Mouse (Mus musculus) thymus, postnatal 0 days (tissue): Measurements from ENCODE around the gene Adam33. TPM values are rescaled to one million over a fixed set of nuclear protein-coding genes. Genes with fewer than 3 reads are reported as not detected.

Source experiments
- DNase-seq: peaks from one replicate; pipeline ENCODE4 v3.0.0-alpha.2; 2015; ENCODE audit warnings: low spot score
- microRNA-seq: library from miRNA; unstranded; fragments of <30 nt; microRNA quantifications from one replicate; pipeline ENCODE4, GENCODE M21; 2016; ENCODE audit warnings: borderline number of aligned reads
- polyA plus RNA-seq: library from polyadenylated mRNA; unstranded; fragments of >200 nt; fragmentation: Nextera tagmentation; extraction: Ambion mirVana; gene quantifications from 2 replicates; pipeline ENCODE4 v1.2.1, GENCODE M21; 2015

Adam33 gene
- polyA plus RNA-seq, 1 experiment from 2014 or later, result 0.91 TPM

DNA sequence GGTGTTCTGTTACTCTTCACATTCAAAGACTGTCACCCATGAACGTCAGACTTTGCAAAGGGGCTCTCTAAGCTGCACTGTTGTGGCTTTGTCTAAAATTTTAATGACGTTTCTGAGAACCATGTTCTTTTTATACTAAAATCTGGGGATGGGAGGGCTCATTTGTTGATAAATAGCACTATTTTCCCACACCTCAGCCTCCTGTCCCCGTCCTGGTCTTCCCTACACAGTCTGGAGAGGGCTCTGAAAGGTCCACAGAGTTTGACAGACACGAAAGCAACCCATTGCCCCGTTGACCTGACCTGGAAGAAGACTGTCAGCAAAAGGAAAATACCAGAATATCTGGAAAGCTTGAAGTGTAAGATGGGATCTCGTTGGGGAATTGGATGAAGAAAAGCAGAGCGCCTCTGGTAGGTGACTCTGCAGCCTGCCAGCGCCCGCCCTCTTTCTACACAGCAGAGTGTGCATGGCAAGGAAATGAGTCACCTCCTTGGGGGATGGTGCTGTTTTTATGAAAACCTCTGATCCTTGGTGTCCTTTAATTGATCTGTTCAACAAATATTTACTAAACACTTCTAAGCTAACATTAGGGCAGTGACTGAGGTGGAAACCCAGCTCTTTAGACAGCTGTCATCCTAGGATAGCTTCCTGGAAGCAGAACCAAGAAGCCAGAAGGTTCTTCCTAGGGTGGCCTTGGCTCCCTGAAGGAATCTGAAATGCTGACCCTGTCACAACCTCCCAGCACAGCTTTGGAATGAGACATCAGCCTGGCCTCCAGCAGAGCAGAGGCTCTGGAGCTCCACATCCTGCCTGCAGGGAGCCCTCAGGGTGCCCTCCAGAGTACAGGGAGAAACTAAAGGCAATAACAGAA, 34.3 kb downstream of the Adam33 start:
- DNase-seq, result no peak

DNA sequence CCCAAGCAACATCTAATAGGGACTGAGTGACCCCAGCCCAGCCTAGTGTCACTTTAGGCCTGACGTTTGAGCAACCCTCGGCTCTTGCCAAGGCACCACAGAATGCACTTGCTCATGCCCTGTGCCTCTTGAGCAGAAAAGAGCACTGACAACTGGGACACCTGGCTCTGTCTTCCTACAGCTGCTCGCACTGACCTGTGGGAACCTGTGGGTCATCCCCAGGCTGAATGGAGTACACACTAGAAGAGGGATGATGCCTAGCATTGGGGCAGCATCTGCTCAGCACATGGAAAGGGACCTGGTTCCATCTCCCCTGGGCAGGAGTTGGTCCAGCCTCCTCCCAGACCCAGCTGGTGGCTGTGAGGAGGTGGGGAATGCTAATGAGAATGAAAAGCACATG, 36.7 kb downstream of the Adam33 start:
- no peak for DNase-seq

DNA sequence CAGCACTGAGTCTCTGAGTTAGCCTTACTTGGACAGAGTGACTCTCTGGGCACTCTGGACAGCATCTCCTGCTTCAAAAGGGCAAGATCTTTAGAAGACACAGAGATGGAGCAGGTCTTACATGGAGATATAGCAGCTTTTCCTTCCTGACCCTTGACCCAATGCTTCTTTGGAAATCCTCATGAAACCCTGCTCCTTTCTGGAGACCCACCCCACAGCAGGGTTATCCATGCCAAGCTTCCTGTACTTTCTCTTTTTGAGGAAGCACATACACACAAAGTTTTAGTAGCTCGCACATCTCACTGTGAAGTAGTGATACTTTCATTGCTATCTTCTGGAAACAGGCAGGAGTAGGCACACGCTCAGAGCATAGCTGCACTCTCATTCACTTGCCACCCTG, 38.4 kb downstream of the Adam33 start:
- DNase-seq, result no peak

DNA sequence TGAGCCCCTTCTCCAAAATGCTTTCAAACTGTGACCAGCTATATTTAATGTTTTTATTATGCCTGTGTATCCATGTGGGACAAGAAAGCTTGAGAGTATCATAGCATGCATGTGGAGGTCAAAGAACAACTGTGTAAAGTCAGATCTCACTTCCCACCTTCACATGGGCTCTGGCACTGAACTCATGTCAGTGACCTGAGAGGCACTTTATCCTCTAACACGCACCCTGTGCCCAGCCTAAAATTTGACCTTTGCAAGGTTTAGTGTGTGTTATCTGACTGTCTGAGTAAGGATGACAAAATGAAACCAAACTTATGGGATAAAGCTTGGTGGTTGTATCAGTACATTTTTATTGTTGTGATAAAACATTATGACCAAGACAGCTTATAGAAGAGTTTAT, 53.0 kb downstream of the Adam33 start:
- no peak for DNase-seq

DNA sequence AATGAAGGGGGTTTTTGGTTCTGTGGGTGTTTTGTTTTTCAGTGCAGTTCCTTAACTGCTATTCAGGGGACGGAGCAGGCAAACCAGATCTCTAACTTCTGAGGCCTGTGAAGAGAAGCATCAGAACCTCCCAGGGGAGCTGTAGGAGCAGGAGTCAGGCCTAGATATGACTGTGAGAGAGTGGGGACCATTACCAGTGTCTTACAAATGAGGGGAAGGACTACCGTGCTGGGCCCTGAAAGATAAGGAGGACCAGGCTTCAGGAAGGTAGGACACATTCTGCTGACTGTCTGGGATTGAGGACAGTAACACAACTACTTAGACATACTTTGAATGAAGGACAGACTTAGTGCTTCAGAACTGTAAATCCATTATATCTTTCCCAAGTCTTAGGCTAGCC, 54.5 kb downstream of the Adam33 start:
- no peak for DNase-seq

Small RNA genes within 50 kb of the gene (microRNA-seq; reads per million reads assigned to microRNA genes)
- not detected for gene Mir6973b

Other genes starting within 250 kb of the Adam33 start
- 11.0 and 11.2 TPM in 2 replicates for gene 4930402H24Rik, start 157.4 kb downstream of the Adam33 start, polyA plus RNA-seq
- 3.0 and 5.0 TPM in 2 replicates for gene Atrn, start 157.3 kb downstream of the Adam33 start, polyA plus RNA-seq
- gene Gfra4, start 20.7 kb downstream of the Adam33 start, polyA plus RNA-seq, result 3.2 and 3.9 TPM in 2 replicates
- 0.56 and 0.63 TPM in 2 replicates for gene Siglec1, start 23.0 kb upstream of the Adam33 start, polyA plus RNA-seq
- 1.7 and 2.3 TPM in 2 replicates for gene Hspa12b, start 63.5 kb upstream of the Adam33 start, polyA plus RNA-seq
- gene Gm11037, start 69.7 kb upstream of the Adam33 start, polyA plus RNA-seq, result not detected in 2 replicates
- 47.8 and 50.6 TPM in 2 replicates for gene 1700037H04Rik, start 96.3 kb upstream of the Adam33 start, polyA plus RNA-seq
- gene Cenpb, start 116.3 kb upstream of the Adam33 start, polyA plus RNA-seq, result 5.2 and 7.8 TPM in 2 replicates
- gene Cdc25b, start 123.1 kb upstream of the Adam33 start, polyA plus RNA-seq, result 48.4 and 58.6 TPM in 2 replicates
- 1.4 and 1.5 TPM in 2 replicates for gene Spef1, start 123.5 kb upstream of the Adam33 start, polyA plus RNA-seq
- 19.1 and 22.2 TPM in 2 replicates for gene Ap5s1, start 143.3 kb upstream of the Adam33 start, polyA plus RNA-seq
- 13.1 and 15.0 TPM in 2 replicates for gene Mavs, start 170.2 kb upstream of the Adam33 start, polyA plus RNA-seq
- gene Pank2, start 198.7 kb upstream of the Adam33 start, polyA plus RNA-seq, result 48.6 and 52.5 TPM in 2 replicates